8 mouse cellular contexts compared by ENCODE assay signal in the genomic region with DNA sequence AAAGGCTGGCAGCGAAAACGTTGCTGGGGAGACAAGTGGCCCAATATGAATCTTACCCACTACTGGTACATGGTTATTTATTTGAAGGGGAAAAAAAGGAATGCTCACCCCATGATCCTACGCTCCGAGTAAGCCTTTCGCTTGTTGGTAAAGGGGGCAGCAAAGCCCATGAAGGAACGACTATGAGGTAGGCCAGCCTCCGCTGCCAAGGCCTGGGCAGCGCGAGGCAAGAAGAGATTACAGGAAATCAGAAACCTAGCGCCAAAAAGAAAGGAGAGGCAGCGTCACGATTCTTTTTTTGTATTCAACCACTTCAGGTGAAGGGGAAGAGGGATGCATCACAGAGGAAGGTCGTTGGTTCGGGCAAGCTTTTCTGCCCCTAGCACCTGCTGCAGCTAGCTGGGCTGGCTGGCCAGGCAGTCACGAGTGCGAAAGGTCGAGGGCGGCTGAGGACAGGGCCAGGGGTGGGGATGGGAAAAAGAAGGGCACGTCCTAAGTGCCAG. TPM values are rescaled to one million over a fixed set of nuclear protein-coding genes. Genes with fewer than 3 reads are reported as not detected.
DNase-seq lines count a peak whose midpoint lies in the region; ATAC-seq and TF ChIP-seq lines count a peak whose summit lies in the region.

No protein-coding gene starts in this region.

- peak overlapping the region; percentile 70 for H3K4me3 ChIP-seq in forebrain, embryonic 13.5 days
- H3K4me3 ChIP-seq in limb, embryonic 12.5 days (replicated peaks): peak overlapping the region; percentile 68
- H3K4me3 ChIP-seq in small intestine, adult 2 months (ENCODE audit: low read depth, low read length): peak overlapping the region; percentile 85

- H3K36me3 ChIP-seq in forebrain, embryonic 13.5 days (ENCODE audit: poor library complexity, severe bottlenecking): peaks cover 29% of the 10 kb centered on the region
- H3K36me3 ChIP-seq in limb, embryonic 12.5 days: peaks cover 17% of the 10 kb centered on the region
- peaks cover 14% of the 10 kb centered on the region for H3K36me3 ChIP-seq in small intestine, adult 2 months (ENCODE audit: control insufficient read depth, insufficient read depth, low read length)

- no peaks in the 10 kb centered on the region for H3K27me3 ChIP-seq in forebrain, embryonic 13.5 days
- H3K27me3 ChIP-seq in limb, embryonic 12.5 days: no peaks in the 10 kb centered on the region
- no peaks in the 10 kb centered on the region for H3K27me3 ChIP-seq in small intestine, adult 2 months (ENCODE audit: control insufficient read depth, insufficient read depth, low read length)

- peak overlapping the region; percentile 96 for H3K27ac ChIP-seq in forebrain, embryonic 13.5 days
- H3K27ac ChIP-seq in limb, embryonic 12.5 days: peak overlapping the region; percentile 92
- peak overlapping the region; percentile 96 for H3K27ac ChIP-seq in small intestine, adult 2 months (ENCODE audit: insufficient read depth, low read depth, low read length)

- no peak for ATAC-seq in forebrain, embryonic 13.5 days
- no peak for ATAC-seq in limb, embryonic 12.5 days (ENCODE audit: insufficient number of reproducible peaks, insufficient read depth, low FRiP score, low TSS enrichment, low read depth)

- H3K9ac ChIP-seq in forebrain, embryonic 13.5 days: peak overlapping the region; percentile 79
- peak overlapping the region; percentile 72 for H3K9ac ChIP-seq in limb, embryonic 12.5 days (replicated peaks)

- peak; percentile 19 for DNase-seq in right cerebral cortex, postnatal 25 days
- no peak for DNase-seq in right cerebral cortex, adult 18-20 months
- no peak for DNase-seq in cerebellum, adult 9-11 months
- no peak for DNase-seq in gastrocnemius, postnatal 14 days
- no peak for DNase-seq in urinary bladder, adult 2 months (ENCODE audit: low spot score)

- peaks cover 20% of the 10 kb centered on the region for H3K4me1 ChIP-seq in forebrain, embryonic 13.5 days
- H3K4me1 ChIP-seq in limb, embryonic 12.5 days (replicated peaks): peaks cover 12% of the 10 kb centered on the region
- peaks cover 12% of the 10 kb centered on the region for H3K4me1 ChIP-seq in small intestine, adult 2 months (ENCODE audit: control insufficient read depth, insufficient read depth, insufficient read length, low read length)

- no peaks in the 10 kb centered on the region for H3K9me3 ChIP-seq in forebrain, embryonic 13.5 days (replicated peaks)
- no peaks in the 10 kb centered on the region for H3K9me3 ChIP-seq in limb, embryonic 12.5 days

- H3K4me2 ChIP-seq in forebrain, embryonic 13.5 days: peak overlapping the region; percentile 86
- peak overlapping the region; percentile 84 for H3K4me2 ChIP-seq in limb, embryonic 12.5 days

- TF ChIP-seq POLR2A in small intestine, adult 2 months (IDR thresholded peaks at IDR 0.05; ENCODE audit: low read depth, low read length): no peak

- intact Hi-C loops in gastrocnemius, postnatal 14 days (cut with DNase I; ENCODE audit: low total_unique reads): loop anchor here (5.0 kb wide), 1 partner anchor 89 kb away; a partner anchor contains a TSS

- TF ChIP-seq CTCF in small intestine, adult 2 months (IDR thresholded peaks at IDR 0.05; ENCODE audit: extremely low read depth, insufficient read length, insufficient replicate concordance, low read depth, low read length): no peak

- 12% methylated on average over 19 of the region's 19 CpGs for WGBS in forebrain, embryonic 13.5 days
- WGBS in limb, embryonic 12.5 days: 18% methylated on average over 19 of the region's 19 CpGs
- WGBS in small intestine, adult 2 months: 12% methylated on average over 19 of the region's 19 CpGs

RNA-seq across cellular contexts. Expression of a gene that starts 0.8 kb away (rescaled TPM):
- 16.4 and 22.8 TPM in 2 replicates for polyA plus RNA-seq in forebrain, embryonic 13.5 days (2015; fragmentation: Nextera tagmentation; extraction: Ambion mirVana)
- 15.5 and 15.8 TPM in 2 replicates for polyA plus RNA-seq in limb, embryonic 12.5 days (2016; fragmentation: Nextera tagmentation; extraction: Ambion mirVana)
- 36.5 and 79.1 TPM in 2 replicates for polyA plus RNA-seq in small intestine, adult 2 months (2012; rRNA removed)
- total RNA-seq in gastrocnemius, postnatal 14 days (2021): 100 to 1,000 TPM; 257 to 331 TPM
- polyA plus RNA-seq in urinary bladder, adult 2 months (2012; rRNA removed): 63.6 and 66.9 TPM in 2 replicates

RNA-seq across cellular contexts. Expression of a gene that starts 9.0 kb away (rescaled TPM):
- 12.0 and 14.6 TPM in 2 replicates for polyA plus RNA-seq in forebrain, embryonic 13.5 days (2015; fragmentation: Nextera tagmentation; extraction: Ambion mirVana)
- polyA plus RNA-seq in limb, embryonic 12.5 days (2016; fragmentation: Nextera tagmentation; extraction: Ambion mirVana): 13.5 and 14.8 TPM in 2 replicates
- 15.3 and 22.1 TPM in 2 replicates for polyA plus RNA-seq in small intestine, adult 2 months (2012; rRNA removed)
- 10 to 100 TPM; 53.7 to 54.8 TPM for total RNA-seq in gastrocnemius, postnatal 14 days (2021)
- 19.9 and 26.5 TPM in 2 replicates for polyA plus RNA-seq in urinary bladder, adult 2 months (2012; rRNA removed)

RNA-seq across cellular contexts. Expression of a gene that starts 30.4 kb away (rescaled TPM):
- polyA plus RNA-seq in forebrain, embryonic 13.5 days (2015; fragmentation: Nextera tagmentation; extraction: Ambion mirVana): 212 and 236 TPM in 2 replicates
- 178 and 181 TPM in 2 replicates for polyA plus RNA-seq in limb, embryonic 12.5 days (2016; fragmentation: Nextera tagmentation; extraction: Ambion mirVana)
- 233 and 588 TPM in 2 replicates for polyA plus RNA-seq in small intestine, adult 2 months (2012; rRNA removed)
- total RNA-seq in gastrocnemius, postnatal 14 days (2021): 100 to 1,000 TPM; 571 to 668 TPM
- polyA plus RNA-seq in urinary bladder, adult 2 months (2012; rRNA removed): 138 and 150 TPM in 2 replicates

RNA-seq across cellular contexts. Expression of a gene that starts 33.1 kb away (rescaled TPM):
- 0.18 TPM in 1 of 2 replicates, not detected in the other for polyA plus RNA-seq in forebrain, embryonic 13.5 days (2015; fragmentation: Nextera tagmentation; extraction: Ambion mirVana)
- polyA plus RNA-seq in limb, embryonic 12.5 days (2016; fragmentation: Nextera tagmentation; extraction: Ambion mirVana): not detected in 2 replicates
- 165 and 301 TPM in 2 replicates for polyA plus RNA-seq in small intestine, adult 2 months (2012; rRNA removed)
- total RNA-seq in gastrocnemius, postnatal 14 days (2021): not detected
- polyA plus RNA-seq in urinary bladder, adult 2 months (2012; rRNA removed): not detected in 2 replicates

RNA-seq across cellular contexts. Expression of a gene that starts 43.3 kb away (rescaled TPM):
- 153 and 156 TPM in 2 replicates for polyA plus RNA-seq in forebrain, embryonic 13.5 days (2015; fragmentation: Nextera tagmentation; extraction: Ambion mirVana)
- 65.1 and 65.2 TPM in 2 replicates for polyA plus RNA-seq in limb, embryonic 12.5 days (2016; fragmentation: Nextera tagmentation; extraction: Ambion mirVana)
- polyA plus RNA-seq in small intestine, adult 2 months (2012; rRNA removed): 21.6 and 37.8 TPM in 2 replicates
- total RNA-seq in gastrocnemius, postnatal 14 days (2021): 10 to 100 TPM; 48.2 to 51.8 TPM
- polyA plus RNA-seq in urinary bladder, adult 2 months (2012; rRNA removed): 47.2 and 50.1 TPM in 2 replicates
